Mouse (Mus musculus): ENCODE measurements around the gene Dmrtc2. TPM values are rescaled to one million over a fixed set of nuclear protein-coding genes. Genes with fewer than 3 reads are reported as not detected.
A peak's percentile ranks its signal among the peaks of the same experiment; 100 is the strongest.

The Dmrtc2 gene
- not detected in 2 replicates for polyA plus RNA-seq (2012)

- no peak for TF ChIP-seq GATA1 (IDR thresholded peaks at IDR 0.05; ENCODE audit: low read length)
Observed at GRCm38 (mm10) chr7:24869532-24870165, at the start of gene Dmrtc2, which contains the start of gene Lypd4. Gene Dmrtc2 (plus strand): TSS chr7:24870057. Gene Lypd4 (minus strand): TSS chr7:24869941.

- TF ChIP-seq GATA1 (IDR thresholded peaks at IDR 0.05; ENCODE audit: low read length): no peak
Observed at GRCm38 (mm10) chr7:24824452-24824851, 45.4 kb upstream of the Dmrtc2 start.

GRCm38 (mm10) chr7:24827181-24827580, 42.7 kb upstream of the Dmrtc2 start:
- TF ChIP-seq GATA1 (IDR thresholded peaks at IDR 0.05; ENCODE audit: low read length): no peak

- no peak for TF ChIP-seq GATA1 (IDR thresholded peaks at IDR 0.05; ENCODE audit: low read length)
Observed at GRCm38 (mm10) chr7:24839410-24839808, 30.4 kb upstream of the Dmrtc2 start.

GRCm38 (mm10) chr7:24840331-24840730, 29.5 kb upstream of the Dmrtc2 start:
- TF ChIP-seq GATA1 (IDR thresholded peaks at IDR 0.05; ENCODE audit: low read length): no peak

GRCm38 (mm10) chr7:24841009-24841408, 28.8 kb upstream of the Dmrtc2 start:
- TF ChIP-seq GATA1 (IDR thresholded peaks at IDR 0.05; ENCODE audit: low read length): no peak

- TF ChIP-seq GATA1 (IDR thresholded peaks at IDR 0.05; ENCODE audit: low read length): no peak
Observed at GRCm38 (mm10) chr7:24844144-24844543, 25.7 kb upstream of the Dmrtc2 start.

- TF ChIP-seq GATA1 (IDR thresholded peaks at IDR 0.05; ENCODE audit: low read length): no peak
Observed at GRCm38 (mm10) chr7:24845181-24845580, 24.7 kb upstream of the Dmrtc2 start.

GRCm38 (mm10) chr7:24845713-24846112, 24.1 kb upstream of the Dmrtc2 start:
- TF ChIP-seq GATA1 (IDR thresholded peaks at IDR 0.05; ENCODE audit: low read length): no peak

- no peak for TF ChIP-seq GATA1 (IDR thresholded peaks at IDR 0.05; ENCODE audit: low read length)
Observed at GRCm38 (mm10) chr7:24850162-24850561, 19.7 kb upstream of the Dmrtc2 start.

GRCm38 (mm10) chr7:24850899-24851303, 19.0 kb upstream of the Dmrtc2 start:
- peak; percentile 54 for TF ChIP-seq GATA1 (IDR thresholded peaks at IDR 0.05; ENCODE audit: low read length)

- peak; percentile 14 for TF ChIP-seq GATA1 (IDR thresholded peaks at IDR 0.05; ENCODE audit: low read length)
Observed at GRCm38 (mm10) chr7:24851596-24852325, 18.1 kb upstream of the Dmrtc2 start.

- TF ChIP-seq GATA1 (IDR thresholded peaks at IDR 0.05; ENCODE audit: low read length): no peak
Observed at GRCm38 (mm10) chr7:24852557-24853232, 17.2 kb upstream of the Dmrtc2 start.

GRCm38 (mm10) chr7:24853233-24853563, 16.7 kb upstream of the Dmrtc2 start:
- no peak for TF ChIP-seq GATA1 (IDR thresholded peaks at IDR 0.05; ENCODE audit: low read length)

GRCm38 (mm10) chr7:24853695-24854094, 16.2 kb upstream of the Dmrtc2 start:
- no peak for TF ChIP-seq GATA1 (IDR thresholded peaks at IDR 0.05; ENCODE audit: low read length)

GRCm38 (mm10) chr7:24856460-24857120, 13.3 kb upstream of the Dmrtc2 start:
- no peak for TF ChIP-seq GATA1 (IDR thresholded peaks at IDR 0.05; ENCODE audit: low read length)
